Mouse (Mus musculus): ENCODE measurements around the gene Prodh2. TPM values are rescaled to one million over a fixed set of nuclear protein-coding genes. Genes with fewer than 3 reads are reported as not detected.

The Prodh2 gene
- polyA plus RNA-seq, 1 experiment from 2014 or later, result 0.18 TPM

Small RNA genes within 50 kb of the gene (microRNA-seq; reads per million reads assigned to microRNA genes)
- gene Gm38670, result 1.0 reads per million

Other genes starting within 250 kb of the Prodh2 start
- gene Thap8, start 213.5 kb upstream of the Prodh2 start, polyA plus RNA-seq (2015; fragmentation: Nextera tagmentation; extraction: Ambion mirVana), result 0.26 and 0.78 TPM in 2 replicates
- gene Wdr62, start 213.2 kb upstream of the Prodh2 start, polyA plus RNA-seq (2015; fragmentation: Nextera tagmentation; extraction: Ambion mirVana), result 6.0 and 6.2 TPM in 2 replicates
- gene Clip3, start 201.9 kb upstream of the Prodh2 start, polyA plus RNA-seq (2015; fragmentation: Nextera tagmentation; extraction: Ambion mirVana), result 33.2 and 35.2 TPM in 2 replicates
- 80.8 and 82.0 TPM in 2 replicates for gene Alkbh6, start 184.9 kb upstream of the Prodh2 start, polyA plus RNA-seq (2015; fragmentation: Nextera tagmentation; extraction: Ambion mirVana)
- gene Syne4, start 178.8 kb upstream of the Prodh2 start, polyA plus RNA-seq (2015; fragmentation: Nextera tagmentation; extraction: Ambion mirVana), result 37.1 and 42.8 TPM in 2 replicates
- gene E130208F15Rik, start 171.9 kb upstream of the Prodh2 start, polyA plus RNA-seq (2015; fragmentation: Nextera tagmentation; extraction: Ambion mirVana), result 3.4 TPM in 1 of 2 replicates, not detected in the other
- 13.7 and 18.8 TPM in 2 replicates for gene Sdhaf1, start 169.7 kb upstream of the Prodh2 start, polyA plus RNA-seq (2015; fragmentation: Nextera tagmentation; extraction: Ambion mirVana)
- gene Lrfn3, start 130.8 kb upstream of the Prodh2 start, polyA plus RNA-seq (2015; fragmentation: Nextera tagmentation; extraction: Ambion mirVana), result 4.1 and 5.1 TPM in 2 replicates
- 78.9 and 87.7 TPM in 2 replicates for gene Tyrobp, start 79.9 kb upstream of the Prodh2 start, polyA plus RNA-seq (2015; fragmentation: Nextera tagmentation; extraction: Ambion mirVana)
- gene Hcst, start 73.8 kb upstream of the Prodh2 start, polyA plus RNA-seq (2015; fragmentation: Nextera tagmentation; extraction: Ambion mirVana), result 2.7 and 3.3 TPM in 2 replicates
- gene Nfkbid, start 71.9 kb upstream of the Prodh2 start, polyA plus RNA-seq (2015; fragmentation: Nextera tagmentation; extraction: Ambion mirVana), result 1.4 and 2.1 TPM in 2 replicates
- 28.6 and 32.7 TPM in 2 replicates for gene Aplp1, start 48.1 kb upstream of the Prodh2 start, polyA plus RNA-seq (2015; fragmentation: Nextera tagmentation; extraction: Ambion mirVana)
- 0.04 and 0.38 TPM in 2 replicates for gene Kirrel2, start 35.9 kb upstream of the Prodh2 start, polyA plus RNA-seq (2015; fragmentation: Nextera tagmentation; extraction: Ambion mirVana)
- 0.07 TPM in 1 of 2 replicates, not detected in the other for gene Nphs1, start 35.3 kb upstream of the Prodh2 start, polyA plus RNA-seq (2015; fragmentation: Nextera tagmentation; extraction: Ambion mirVana)
- 7.8 and 8.0 TPM in 2 replicates for gene Arhgap33, start 41.4 kb downstream of the Prodh2 start, polyA plus RNA-seq (2015; fragmentation: Nextera tagmentation; extraction: Ambion mirVana)
- gene Hspb6, start 58.6 kb downstream of the Prodh2 start, polyA plus RNA-seq (2015; fragmentation: Nextera tagmentation; extraction: Ambion mirVana), result 17.6 and 29.4 TPM in 2 replicates
- gene Proser3, start 58.7 kb downstream of the Prodh2 start, polyA plus RNA-seq (2015; fragmentation: Nextera tagmentation; extraction: Ambion mirVana), result 11.3 and 12.1 TPM in 2 replicates
- gene Lin37, start 66.2 kb downstream of the Prodh2 start, polyA plus RNA-seq (2015; fragmentation: Nextera tagmentation; extraction: Ambion mirVana), result 37.9 and 49.4 TPM in 2 replicates
- gene U2af1l4, start 69.7 kb downstream of the Prodh2 start, polyA plus RNA-seq (2015; fragmentation: Nextera tagmentation; extraction: Ambion mirVana), result 83.0 and 85.3 TPM in 2 replicates
- gene Gm49396, start 69.7 kb downstream of the Prodh2 start, polyA plus RNA-seq (2015; fragmentation: Nextera tagmentation; extraction: Ambion mirVana), result 12.2 and 12.4 TPM in 2 replicates
- 126 and 146 TPM in 2 replicates for gene Psenen, start 70.0 kb downstream of the Prodh2 start, polyA plus RNA-seq (2015; fragmentation: Nextera tagmentation; extraction: Ambion mirVana)
- gene Igflr1, start 71.8 kb downstream of the Prodh2 start, polyA plus RNA-seq (2015; fragmentation: Nextera tagmentation; extraction: Ambion mirVana), result 3.0 and 3.5 TPM in 2 replicates
- 7.3 and 8.1 TPM in 2 replicates for gene Kmt2b, start 95.1 kb downstream of the Prodh2 start, polyA plus RNA-seq (2015; fragmentation: Nextera tagmentation; extraction: Ambion mirVana)
- gene Zbtb32, start 105.3 kb downstream of the Prodh2 start, polyA plus RNA-seq (2015; fragmentation: Nextera tagmentation; extraction: Ambion mirVana), result 3.0 and 4.2 TPM in 2 replicates
- 0.45 and 0.58 TPM in 2 replicates for gene Upk1a, start 119.2 kb downstream of the Prodh2 start, polyA plus RNA-seq (2015; fragmentation: Nextera tagmentation; extraction: Ambion mirVana)
- gene Cox6b1, start 132.5 kb downstream of the Prodh2 start, polyA plus RNA-seq (2015; fragmentation: Nextera tagmentation; extraction: Ambion mirVana), result 739 and 763 TPM in 2 replicates
- gene Etv2, start 142.2 kb downstream of the Prodh2 start, polyA plus RNA-seq (2015; fragmentation: Nextera tagmentation; extraction: Ambion mirVana), result not detected in 2 replicates
- gene Rbm42, start 156.7 kb downstream of the Prodh2 start, polyA plus RNA-seq (2015; fragmentation: Nextera tagmentation; extraction: Ambion mirVana), result 104 and 114 TPM in 2 replicates
- 33.6 and 34.4 TPM in 2 replicates for gene Haus5, start 171.4 kb downstream of the Prodh2 start, polyA plus RNA-seq (2015; fragmentation: Nextera tagmentation; extraction: Ambion mirVana)
- gene Pmis2, start 178.0 kb downstream of the Prodh2 start, polyA plus RNA-seq (2015; fragmentation: Nextera tagmentation; extraction: Ambion mirVana), result not detected in 2 replicates
- gene 2200002J24Rik, start 205.3 kb downstream of the Prodh2 start, polyA plus RNA-seq (2015; fragmentation: Nextera tagmentation; extraction: Ambion mirVana), result 1.1 and 1.4 TPM in 2 replicates
- gene Atp4a, start 218.6 kb downstream of the Prodh2 start, polyA plus RNA-seq (2015; fragmentation: Nextera tagmentation; extraction: Ambion mirVana), result 0.19 and 0.99 TPM in 2 replicates
- gene Tmem147, start 235.9 kb downstream of the Prodh2 start, polyA plus RNA-seq (2015; fragmentation: Nextera tagmentation; extraction: Ambion mirVana), result 197 and 199 TPM in 2 replicates

Data from limb, embryonic 15.5 days (tissue).